Mouse (Mus musculus) left cerebral cortex, adult 11 months (tissue): ENCODE measurements around the gene Gm19684.
"Not testable (repeated sequence)": the region's sequence is repeated elsewhere in the genome, so short reads cannot be mapped to it uniquely, and the experiment has no call there.

ENCODE experiments used
- DNase-seq: peaks from one replicate; pipeline ENCODE4 v3.0.0; 2022; ENCODE audit warnings: low spot score

The Gm19684 gene

DNA sequence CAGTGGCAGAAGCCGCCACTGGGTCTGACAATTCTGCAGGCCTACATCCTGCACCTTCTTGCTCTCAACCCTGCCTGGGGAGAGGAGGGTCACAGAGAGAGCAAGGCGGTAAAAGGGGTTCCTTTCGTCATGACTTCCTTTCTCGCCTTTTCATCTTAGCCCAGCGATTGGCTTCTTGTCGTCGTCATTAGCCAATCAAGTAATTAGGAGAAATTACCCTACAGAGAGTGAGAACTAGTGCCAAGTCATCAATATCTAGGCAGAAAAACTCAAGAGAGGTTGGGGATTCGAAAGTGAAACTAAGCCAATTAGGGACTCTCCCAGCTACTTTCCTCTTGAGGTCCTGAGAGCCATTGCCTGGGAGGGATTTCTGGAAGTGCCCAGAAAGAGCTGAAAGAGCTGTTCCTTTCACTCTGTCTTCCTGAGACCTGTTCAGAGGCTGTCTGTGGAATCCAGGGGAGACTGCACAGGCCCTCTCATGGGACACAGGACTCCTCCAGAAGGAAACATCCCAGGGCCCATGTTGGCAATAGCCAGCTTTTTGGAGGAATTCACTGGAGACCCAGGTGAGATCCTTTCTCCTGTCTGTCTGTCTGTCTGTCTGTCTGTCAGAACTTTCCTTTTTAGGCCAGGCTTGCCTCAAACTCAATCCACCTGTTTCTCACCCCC is at the start of gene Gm19684:
Gm19684 (plus strand) TSS at position 327 of the 669 bp plus-strand sequence.
- DNase-seq, result peak; percentile 50

DNA sequence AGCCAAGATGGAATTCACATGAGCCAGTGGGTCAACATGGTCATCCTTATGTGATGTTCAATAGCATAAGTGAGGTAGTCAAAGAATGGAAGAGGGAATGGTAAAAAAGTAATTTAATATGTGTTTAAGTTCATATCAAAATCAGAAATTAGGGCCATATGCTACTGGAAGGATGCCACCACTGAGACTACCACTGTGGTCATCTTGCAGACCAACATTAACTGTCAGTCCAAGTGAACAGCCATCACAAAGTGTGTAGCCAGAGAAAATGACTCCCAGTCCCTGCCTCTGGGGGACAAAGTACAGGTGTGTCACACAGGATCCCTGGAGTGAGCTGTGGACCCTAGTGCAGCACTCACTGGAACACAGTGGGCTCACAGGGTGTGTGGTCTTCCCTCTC is 39.6 kb upstream of the Gm19684 start:
- not testable (repeated sequence) for DNase-seq

DNA sequence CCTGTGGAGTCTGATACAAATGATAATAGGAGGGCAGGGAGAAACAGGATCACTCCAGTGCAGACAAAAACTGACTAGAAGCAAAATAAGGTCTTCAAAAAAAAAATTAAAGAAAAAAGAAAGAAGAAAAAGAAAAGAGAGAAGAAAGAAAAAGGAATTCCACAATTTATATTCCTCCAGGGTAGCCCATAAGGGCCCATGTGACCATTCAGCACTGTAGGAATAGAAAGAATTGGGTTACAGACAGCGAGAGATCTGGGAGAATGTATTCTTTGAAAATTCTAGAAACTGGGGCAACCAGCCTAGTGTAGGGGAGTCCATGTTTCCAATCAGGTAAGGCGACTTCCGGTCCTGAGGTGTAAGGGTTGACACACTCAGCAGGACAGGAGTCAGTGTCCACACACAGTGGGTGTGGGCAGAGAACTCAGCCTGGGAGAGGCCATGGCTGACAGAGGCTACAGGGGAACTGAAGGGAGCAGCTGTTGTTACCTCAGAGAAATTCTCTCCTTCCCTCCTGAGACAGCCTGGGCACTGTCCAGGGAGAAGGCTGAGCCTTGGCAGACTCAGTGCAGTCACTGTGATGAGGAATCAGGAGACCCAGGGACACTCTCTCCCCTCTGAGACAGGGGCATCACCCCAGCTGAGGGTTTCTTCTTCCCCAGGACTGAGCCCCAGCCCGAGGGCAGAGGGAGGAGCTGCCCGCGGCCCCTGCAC is 38.8 kb upstream of the Gm19684 start:
- not testable (repeated sequence) for DNase-seq

DNA sequence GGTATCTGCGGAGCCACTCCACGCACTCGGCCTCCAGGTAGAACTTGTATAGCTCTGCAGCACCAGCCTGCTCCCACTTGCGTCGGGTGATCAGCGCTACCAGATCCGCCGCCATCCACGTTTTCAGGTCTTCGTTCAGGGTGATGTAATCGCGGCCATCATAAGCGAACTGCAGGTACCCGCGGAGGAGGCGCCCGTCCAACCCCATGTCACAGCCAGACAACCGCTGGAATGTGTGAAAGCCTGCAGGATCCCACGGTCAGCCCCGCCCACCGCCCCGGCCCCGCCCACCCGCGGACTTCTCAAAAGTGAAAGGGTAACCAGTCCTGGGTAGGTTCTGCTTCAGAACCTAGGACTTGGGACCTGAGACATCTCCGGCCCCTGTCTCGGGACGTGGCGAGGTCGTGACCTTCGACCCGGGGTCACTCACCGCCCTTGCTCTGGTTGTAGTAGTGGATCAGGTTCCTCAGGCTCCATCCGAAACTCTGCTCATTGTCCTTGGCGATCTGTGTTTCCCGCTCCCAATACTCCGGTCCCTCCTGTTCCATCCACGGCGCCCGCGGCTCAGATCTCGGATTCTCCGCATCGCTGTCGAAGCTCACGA is 38.1 kb upstream of the Gm19684 start:
- no peak for DNase-seq

DNA sequence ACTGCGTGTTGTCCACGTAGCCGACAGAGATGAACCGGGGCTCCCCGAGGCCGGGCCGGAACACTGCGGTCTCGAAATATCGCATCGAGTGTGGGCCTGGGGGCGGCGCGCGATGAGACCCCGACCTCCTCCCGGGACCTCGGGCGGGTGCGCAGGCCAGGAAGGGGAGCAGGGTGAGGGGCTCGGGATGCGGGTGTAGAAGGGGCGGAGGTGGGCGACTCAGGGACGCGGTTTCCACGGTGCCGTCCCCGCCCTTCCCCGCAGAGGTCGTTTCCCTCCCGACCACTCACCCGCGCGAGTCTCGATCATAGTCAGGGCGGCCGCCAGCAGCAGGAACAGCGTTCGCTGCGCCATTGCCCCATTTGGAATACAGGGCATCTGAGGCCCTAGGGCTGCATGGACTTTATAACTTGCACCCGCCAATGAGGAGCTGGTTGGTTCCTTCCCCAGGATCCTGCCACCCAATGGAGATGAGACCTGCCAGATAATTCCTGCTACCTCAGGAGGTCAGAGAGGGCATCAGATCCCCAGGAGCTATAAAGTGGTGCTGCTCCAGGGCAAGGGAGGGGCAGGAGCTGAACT is 37.5 kb upstream of the Gm19684 start:
- no peak for DNase-seq

DNA sequence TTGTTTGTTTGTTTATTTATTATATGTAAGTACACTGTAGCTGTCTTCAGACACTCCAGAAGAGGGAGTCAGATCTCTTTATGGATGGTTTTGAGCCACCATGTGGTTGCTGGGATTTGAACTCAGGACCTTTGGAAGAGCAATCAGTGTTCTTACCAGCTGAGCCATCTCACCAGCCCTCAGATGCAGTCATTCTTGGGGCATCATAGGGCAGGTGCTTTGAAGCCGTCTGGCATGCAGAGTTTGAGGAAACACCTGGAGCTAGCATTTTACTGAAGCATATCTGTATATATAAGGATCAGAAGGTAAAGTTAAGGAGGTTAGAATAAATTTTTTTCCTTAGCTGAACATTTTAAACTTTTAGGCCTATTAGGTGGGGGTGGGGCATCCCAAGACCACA is 35.5 kb upstream of the Gm19684 start:
- DNase-seq, result not testable (repeated sequence)

DNA sequence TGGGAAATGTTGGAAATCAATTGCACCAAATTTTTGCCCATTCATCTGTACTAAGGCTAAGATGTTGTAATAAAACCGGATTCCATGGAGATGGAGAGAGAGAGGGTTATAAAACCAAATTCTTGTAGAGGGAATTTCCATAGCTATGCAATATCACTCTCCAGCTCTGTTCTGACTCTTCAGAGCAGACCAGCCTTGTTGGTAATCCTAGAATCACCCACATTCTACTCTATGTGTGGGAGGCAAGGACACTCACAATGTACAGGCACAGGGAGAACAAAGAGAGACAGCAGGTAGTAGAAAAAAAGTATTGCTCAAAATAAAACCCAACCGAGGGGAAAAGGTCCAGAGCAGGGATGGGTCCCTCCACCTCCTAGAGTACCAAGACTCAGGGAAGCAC is 29.5 kb upstream of the Gm19684 start:
- not testable (repeated sequence) for DNase-seq

DNA sequence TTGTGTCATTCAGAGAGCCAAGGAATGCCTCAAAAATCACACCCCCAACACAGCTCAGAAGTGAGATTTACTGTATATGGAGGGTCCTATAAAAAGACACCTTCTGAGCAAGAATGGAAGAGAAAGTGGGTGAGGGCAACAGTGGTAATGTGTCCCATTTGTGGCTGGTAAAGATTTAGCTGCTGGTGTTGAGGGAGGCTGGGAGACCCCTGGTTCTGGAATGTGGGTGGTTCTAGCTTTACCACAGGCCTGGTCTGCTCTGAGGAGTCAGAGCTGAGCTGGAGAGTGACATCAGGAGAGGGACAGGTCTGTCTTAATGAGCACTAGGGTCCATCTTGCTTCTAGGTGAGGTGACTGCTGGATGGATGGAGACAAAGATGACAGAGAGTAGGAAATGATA is 29.0 kb upstream of the Gm19684 start:
- not testable (repeated sequence) for DNase-seq

DNA sequence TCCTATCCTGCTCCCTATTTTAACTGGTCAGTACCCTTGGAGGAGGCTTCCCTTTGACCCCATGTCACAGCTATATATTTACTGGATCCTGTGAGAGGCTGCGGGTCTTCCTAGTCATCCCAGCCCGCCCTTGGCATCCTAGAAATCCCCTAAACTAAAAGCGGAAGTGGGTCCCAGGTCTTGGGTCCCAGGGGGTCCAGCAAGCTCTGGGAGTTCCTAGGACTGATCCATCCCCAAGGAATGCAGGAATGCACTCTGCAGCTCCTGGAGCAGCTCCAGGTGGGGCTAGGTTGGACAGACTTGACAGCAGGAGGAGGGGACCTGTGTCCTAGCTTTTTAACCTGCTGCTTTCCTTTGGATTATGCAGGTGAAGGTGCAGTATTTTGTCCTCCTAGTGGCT is 27.5 kb upstream of the Gm19684 start:
- DNase-seq, result no peak

DNA sequence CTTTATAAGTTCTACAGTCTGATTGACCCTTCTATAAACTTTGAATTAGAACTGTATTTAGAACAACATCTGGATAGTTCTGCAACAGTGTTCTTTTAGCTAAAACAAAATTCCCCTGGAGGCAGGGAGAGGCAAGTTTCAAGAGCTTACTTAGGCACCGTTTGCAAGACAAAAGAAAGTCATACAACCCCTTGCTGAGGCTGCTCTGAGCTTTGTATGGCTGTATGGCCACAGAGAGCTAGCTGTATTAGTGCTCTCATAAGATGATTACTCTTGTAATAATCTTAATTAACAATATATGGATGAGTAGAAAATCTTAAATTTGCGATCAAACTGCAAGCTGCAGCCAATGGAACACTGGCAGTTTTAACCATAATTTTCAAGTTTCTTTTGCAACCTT is 21.9 kb upstream of the Gm19684 start:
- DNase-seq, result not testable (repeated sequence)

DNA sequence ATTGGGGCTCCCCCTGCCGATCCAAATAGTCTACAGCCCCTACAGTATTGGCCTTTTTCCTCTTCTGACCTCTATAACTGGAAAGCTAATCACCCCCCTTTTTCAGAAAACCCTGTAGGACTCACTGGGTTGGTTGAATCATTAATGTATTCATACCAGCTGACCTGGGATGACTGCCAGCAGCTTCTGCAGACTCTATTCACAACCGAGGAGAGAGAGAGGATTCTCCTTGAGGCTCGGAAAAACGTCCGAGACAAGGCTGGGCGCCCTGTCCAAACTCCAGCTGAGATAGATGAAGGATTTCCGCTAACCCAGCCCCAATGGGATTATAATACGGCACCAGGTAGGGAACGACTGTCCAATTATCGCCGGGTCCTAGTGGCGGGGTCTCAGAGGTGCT is 19.4 kb upstream of the Gm19684 start:
- not testable (repeated sequence) for DNase-seq

DNA sequence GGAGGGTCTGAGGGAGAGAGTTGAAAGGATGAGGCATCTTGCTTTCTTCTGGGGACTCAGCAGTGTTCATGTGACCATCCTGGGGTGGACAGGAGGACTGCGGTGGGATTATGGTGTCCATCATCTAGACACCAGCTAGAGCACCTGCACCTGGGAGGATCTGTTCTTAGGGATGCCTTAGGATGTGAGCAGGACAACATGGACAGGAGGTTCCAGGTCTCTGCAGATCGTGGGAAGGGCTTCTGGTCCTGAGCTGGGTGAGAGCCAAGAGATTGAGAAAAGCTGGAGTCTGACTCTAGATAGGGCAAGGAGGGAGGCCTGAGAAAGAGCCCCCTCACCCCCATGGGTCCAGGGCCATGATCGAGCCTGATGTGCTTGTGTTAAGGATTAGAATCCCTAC is 11.3 kb upstream of the Gm19684 start:
- DNase-seq, result not testable (repeated sequence)

DNA sequence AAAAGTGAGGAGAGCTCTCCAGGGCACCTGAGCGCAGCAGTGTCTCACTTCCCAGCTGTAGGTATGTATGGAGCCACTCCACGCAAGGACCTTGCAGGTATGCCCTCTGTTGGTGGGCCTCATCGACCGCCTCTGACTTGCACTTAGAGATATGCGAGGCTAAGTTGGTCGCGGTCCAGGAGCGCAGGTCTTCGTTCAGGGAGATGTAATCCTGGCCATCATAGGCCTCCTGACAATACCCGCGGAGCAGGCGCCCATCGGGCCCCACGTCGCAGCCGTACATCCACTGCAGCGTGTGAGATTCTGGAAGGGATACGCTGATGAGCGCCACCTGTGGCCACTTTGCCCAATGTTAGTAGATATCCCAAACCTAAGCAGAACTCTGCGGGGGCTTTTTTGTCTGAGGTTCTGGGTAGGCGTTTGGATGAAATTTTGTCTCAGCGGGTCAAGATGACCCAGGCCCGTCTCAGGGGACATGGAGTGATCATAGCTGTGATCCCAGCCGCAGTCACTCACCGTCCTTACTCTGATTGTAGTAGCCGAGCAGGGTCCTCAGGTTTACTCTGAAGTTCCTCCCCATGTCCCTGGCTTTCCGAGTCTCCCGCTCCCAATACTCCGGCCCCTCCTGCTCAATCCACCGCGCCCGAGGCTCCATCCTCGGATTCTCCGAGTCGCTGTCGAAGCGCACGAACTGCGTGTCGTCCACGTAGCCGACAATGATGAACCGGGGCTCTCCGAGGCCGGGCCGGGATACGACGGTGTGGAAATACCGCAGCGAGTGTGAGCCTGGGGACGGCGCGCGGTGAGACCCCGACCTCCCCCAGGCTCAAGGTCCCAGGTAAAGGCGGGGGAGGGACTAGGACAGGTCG is 10.6 kb upstream of the Gm19684 start:
- DNase-seq, result not testable (repeated sequence)

DNA sequence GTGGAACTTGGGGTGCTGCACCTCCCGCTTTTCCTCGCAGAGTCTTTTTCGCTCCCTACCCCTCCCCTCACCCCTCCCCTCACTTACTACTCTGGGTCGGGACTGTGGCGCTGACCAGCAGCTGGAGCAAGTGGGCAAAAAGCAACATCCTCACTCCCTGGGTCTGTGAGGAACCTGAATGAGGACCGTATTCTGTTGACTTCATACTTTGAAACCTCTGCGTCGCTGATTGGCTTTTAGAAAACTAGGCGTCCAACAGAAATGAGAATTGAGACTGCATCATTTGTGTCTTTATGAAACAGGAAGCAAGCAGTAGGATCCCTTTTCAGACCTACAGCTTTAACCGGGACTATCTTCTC is 10.0 kb upstream of the Gm19684 start:
- DNase-seq, result peak; percentile 22

DNA sequence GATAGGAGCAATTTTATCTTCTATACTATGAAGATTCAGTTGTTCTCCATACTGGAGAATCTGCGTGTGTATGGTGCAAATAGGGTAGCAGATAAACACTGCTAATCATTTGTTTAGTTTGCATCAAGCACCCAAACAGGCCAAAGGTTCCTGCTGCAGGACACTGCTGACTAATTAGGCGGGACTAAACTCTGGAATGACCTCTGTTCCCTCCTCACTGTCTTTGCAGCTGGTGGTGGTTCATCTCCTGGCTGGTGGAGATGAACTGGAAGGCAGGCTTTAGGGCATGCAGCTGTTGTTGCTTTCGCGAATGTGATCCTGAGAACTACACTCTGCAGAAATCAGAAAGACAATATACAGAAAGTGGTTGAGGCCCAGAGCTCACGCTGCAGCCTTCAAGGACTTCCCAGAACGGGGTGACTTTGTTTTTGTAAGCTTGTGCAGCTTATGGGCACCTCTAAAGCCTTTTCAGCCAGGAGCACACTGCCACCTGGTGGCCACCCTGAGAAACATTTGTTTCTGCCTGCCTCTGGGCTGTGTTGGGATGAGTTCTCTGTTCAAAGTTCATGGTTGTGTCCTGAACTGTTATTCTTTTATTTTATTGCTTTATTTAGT is 7.4 kb upstream of the Gm19684 start:
- DNase-seq, result peak; percentile 12

DNA sequence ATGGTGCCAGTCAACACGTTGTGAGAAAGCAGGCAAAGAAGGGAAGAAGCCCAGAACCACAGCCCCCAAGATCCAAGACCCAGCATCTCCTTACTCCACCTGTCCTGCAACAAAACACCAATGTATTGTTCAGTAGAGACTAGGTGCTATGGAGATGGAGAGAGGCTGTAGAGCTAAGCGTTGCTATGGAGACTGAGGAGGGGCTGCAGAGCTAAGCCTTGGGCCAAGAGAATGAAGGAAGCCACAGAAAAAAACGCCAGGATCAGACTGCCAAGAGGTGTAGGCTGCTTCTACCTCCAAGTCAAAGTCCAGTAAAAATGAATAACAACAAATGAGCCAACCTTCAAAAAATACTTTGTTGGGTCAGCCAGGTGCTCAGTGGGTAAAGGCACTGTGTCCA is 4.9 kb upstream of the Gm19684 start:
- not testable (repeated sequence) for DNase-seq

DNA sequence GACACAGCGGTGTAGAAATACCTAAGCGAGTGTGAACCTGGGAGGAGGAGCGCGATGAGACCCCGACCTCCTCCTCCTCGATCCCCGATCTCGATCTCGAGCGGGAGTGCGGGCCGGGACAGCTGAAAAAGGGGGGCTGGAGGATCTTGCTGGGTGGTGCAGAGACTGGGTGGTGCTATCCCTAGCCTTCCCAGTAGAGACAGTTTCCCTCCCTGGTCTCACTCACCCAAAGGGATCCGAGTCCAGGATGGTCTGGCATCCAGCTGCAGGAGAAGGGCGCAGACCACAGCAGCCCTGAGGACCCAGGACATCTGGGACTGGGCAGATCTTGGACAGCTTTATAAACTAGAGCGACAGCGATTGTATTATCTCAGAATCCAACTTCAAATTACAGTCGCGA is 639 bp upstream of the Gm19684 start:
- not testable (repeated sequence) for DNase-seq

DNA sequence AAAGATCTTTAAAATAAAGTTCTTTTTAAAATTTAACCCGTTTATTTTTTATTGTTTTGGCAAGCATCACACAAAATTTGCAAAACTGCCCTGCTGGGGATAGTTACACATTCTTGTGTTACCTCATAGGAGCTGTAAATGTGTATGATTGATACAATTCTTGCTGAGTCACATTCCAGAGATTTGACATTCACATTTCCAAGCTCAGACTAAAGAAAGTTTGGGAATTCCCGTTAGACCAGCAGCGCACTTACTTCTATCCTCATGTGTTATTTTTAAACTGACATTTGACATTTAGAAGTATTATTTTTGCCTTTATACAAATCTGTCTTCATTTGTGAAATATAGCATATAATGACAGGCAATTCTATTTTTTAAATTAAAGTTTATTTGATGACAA is 2.6 kb downstream of the Gm19684 start:
- DNase-seq, result not testable (repeated sequence)

DNA sequence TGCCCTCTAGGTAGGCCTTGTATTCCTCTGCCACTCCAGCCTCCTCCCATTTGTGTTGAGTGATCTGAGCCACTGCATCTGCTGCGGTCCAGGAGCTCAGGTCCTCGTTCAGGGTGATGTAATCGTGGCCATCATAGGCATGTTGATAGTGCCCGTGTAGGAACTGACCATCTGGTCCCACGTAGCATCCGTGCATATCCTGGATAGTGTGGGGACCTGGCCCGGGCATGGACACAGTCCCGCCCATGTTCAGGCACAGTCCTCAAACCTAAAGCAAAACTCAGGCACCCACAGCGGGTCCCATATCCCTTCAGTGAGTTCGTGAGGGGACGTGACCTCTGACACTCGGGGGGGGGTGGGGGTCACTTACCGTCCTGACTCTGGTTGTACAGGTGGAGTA is 7.0 kb downstream of the Gm19684 start:
- DNase-seq, result not testable (repeated sequence)

DNA sequence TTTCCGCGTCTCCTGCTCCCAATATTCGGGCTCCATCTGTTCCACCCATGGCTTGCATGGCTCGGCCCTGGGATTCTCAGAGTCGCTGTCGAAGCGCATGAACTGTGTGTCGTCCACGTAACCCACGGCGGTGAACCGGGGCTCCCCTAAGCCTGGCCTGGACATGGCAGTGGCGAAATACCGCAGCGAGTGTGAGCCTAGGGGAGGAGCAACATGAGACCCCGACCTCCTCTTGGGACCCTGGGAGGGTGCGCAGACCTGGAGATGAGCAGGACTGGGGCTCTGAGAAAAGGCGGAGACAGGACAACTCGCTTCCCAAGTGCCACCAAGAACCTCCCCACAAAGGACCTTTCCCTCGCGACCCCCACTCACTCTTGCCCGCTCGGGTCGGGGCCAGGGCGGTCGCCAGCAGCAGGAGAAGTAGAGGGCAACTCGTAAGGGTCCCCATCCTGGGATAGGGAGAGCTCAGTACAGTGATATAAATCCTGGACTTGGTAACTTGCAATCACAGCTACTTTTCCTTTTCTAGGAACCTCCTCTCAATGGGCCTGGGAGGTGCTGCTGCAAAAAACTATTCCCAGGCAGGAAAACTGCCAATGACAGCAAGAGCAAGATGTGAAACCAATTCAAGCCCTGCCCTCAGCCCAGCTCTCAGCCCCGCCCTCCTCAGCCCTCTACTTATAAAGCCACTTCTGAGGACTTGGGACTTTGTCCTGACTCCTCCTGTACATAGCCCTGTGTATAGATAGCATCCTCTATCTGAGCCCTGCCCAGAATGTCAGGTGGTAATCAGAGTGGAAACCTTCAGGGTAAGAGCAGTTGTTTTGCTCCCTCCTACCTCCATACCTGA is 7.7 kb downstream of the Gm19684 start, which contains the start of gene Gm7030:
Gm7030 (minus strand) TSS at position 458 of the 850 bp plus-strand sequence.
- DNase-seq, result not testable (repeated sequence)
